Mouse (Mus musculus): ENCODE data around the gene Csmd2.
A peak's percentile ranks its signal among the peaks of the same experiment; 100 is the strongest.

Csmd2 gene

DNA sequence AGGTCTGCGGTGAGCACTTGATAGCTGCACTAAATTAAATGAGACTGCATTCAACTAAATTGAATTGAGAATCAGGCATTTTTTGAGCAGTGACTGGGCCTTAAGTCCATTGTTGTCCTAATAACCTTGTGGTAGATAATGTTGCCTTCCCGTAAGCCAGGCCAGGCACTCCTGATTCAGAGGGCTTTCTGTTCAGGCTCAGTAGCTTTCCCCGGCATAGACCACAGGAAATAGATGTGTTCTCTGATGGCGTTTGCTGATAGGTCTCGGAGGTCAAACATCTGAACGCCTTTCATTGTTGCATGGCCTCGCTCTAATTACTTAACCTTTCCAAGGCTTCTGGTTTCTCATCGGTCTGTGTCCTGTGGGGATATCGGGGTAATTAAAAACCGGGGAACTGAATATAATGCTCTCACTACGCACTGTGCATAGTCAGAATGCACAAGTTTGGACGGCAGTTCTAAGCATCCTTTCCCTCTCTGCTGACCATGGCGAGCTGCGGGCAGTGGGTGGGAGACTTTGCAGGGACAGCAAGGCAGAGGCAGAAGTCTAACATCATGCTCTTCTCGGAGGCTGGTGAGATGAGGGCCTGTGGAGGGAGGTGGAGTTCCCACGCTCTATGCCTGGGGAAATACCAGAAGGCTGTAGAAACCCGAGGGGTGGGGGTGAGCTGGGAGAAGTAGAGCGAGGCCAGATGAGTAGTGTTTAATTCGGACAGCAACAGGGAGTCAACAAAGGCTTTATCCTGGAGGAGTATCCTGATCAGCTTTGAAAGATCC lies 253.6 kb downstream of the Csmd2 start:
- DNase-seq (ENCODE audit: low spot score in 2 of 2): no peak

DNA sequence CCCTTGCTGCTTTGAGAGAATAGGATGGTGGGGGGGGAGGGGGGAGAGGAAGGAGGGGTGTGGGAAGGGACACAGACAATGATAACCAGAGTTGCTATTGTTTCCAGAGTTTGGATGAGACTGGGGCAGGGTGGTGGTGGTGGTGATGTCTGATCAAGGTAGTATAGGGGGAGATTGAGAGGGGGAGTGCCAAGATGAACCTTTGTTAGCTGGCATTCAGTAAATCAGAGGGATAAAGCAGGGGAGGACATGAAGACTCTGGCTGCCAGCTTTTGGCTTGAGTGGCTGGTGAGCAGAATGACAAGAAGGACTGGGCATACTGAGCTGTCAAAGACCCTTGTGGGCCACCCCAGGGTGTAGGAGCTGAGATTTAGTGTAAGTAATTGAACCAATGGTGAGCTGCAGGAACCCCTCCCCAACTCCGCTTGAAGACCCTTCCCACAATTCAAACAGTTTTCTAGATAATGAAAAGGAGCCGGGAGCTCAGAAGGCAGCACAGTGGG lies 254.2 kb downstream of the Csmd2 start:
- no peak for DNase-seq (ENCODE audit: low spot score in 2 of 2)

DNA sequence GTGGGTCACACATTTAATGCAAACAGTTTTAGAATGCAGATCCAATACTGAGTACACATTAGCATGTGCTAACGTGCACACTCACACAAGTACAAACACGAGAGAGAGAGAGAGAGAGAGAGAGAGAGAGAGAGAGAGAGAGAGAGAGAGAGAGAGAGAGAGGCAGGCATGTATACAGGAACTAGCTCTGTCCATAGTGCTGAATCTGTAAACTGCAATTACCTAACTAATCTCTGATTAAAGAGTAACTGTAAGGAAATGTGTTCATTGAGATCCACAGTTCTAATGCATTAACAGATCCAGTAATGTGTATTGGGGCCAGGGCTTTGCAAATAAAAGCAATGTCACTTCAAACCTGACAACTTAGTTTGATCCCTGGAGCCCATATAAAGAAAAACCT lies 257.5 kb downstream of the Csmd2 start:
- no peak for DNase-seq (ENCODE audit: low spot score in 2 of 2)

DNA sequence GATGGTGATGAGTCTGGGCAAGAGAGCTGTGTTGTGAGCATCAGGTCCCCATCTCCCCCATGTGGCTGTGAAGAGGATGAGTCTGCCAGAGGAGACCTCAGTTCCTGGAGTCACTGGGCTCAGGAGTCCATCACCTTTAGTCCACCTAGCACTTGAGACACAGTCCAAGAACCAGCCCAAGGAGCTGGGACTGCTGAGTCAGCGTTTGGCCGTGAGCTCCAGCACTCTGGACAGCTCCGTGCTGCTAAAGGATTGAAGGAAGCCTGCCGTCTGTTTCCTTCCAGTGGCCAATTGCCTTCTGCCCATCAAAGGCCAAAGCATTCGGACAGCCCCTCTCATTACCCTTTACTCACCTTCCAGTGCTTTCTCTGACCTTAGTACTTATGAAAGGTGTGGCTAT lies 261.0 kb downstream of the Csmd2 start:
- no peak for DNase-seq (ENCODE audit: low spot score in 2 of 2)

DNA sequence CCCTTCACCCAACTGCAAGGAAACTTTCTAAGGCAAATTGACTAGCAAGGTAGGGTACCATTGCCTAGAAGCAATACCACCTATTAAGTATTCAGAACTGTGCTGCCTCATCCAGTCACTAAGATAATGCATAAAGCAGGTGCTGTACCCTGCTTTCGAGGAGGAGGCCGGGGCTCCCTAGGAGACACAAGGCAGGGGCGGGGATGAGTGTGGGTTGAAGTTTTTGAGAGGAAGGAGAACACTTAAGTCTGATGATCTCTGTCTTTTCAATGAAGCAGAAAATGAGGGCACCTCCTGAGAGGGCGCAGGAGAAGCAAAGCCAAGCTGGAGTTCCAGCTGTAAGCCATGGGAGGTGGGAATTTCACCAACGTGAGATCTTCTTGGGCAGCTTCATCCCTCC lies 271.6 kb downstream of the Csmd2 start:
- DNase-seq (ENCODE audit: low spot score in 2 of 2): no peak

DNA sequence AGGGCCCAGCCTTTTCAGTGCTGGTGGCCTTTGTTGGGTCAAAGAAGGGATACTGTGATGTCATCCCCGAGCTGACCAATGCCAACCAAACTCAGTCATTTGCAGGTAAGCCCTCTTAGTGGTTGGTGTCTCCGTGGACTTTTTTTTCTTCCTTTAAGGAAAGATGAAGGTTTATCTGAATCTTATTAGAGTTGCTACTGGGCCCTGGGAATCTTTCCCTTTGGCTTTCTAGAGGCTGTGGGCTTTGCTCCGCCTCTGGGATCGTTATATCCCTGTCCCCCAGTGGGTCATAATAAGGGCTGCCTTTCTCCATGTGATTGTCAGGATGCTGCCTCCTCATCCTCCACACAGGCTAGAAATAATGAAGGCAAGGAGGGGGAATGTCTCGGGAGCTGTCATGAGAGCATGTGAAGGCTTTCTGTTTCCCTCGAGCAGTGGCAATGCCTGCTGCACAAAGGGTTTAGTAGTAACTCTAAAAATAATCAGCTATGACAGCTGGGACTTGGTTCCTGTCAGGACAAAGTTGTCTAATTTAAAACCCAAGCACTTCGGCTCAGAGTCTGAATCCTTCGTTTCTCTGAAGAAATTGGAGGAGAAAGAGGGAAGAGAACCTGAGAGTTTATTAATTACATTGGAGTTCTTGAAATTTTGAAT lies 273.4 kb downstream of the Csmd2 start, which contains the start of gene Hmgb4:
Gene Hmgb4 (minus strand): TSS at position 51 of the 654 bp plus-strand sequence.
- peak in 1 of 2 experiments; percentile 18 for DNase-seq (ENCODE audit: low spot score in 2 of 2)

DNA sequence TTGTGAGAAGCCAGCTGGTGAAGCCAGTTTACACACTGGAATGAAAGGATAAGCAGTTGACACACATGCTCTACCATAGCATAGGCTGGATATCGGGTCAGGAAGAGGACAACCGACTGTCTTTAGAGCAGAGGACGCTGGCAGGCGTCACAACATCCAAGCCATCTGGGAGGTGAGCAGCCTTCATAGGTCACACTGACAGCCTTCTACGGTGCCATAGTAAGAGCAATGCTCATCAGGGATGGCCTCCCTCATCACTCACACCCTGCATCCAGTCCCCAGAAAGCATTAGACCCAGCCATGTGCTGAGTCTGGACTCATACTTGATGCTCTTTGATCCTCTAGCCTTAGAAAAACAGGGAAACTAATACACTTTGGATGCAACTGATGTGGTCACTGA lies 276.8 kb downstream of the Csmd2 start:
- no peak for DNase-seq (ENCODE audit: low spot score in 2 of 2)

DNA sequence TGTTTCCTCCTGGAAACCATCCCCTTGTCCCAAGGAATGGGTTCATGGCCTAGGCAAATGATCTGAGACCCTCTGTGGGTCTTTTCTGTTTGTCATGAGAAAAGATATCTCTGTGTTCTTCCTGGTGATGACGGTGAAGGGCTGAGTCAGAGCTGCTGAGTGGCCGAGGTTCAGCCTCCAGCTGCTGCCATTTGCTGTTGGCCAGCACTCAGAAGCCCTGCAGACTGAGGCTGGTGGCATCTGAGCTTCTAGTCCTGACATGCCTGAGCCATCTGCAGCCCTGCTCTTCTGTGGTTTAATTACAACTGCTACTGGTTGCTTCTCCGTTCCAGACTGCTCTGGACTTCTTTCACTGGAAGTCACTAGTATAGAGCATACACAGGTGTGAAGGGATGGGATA lies 277.7 kb downstream of the Csmd2 start:
- no peak for DNase-seq (ENCODE audit: low spot score in 2 of 2)

DNA sequence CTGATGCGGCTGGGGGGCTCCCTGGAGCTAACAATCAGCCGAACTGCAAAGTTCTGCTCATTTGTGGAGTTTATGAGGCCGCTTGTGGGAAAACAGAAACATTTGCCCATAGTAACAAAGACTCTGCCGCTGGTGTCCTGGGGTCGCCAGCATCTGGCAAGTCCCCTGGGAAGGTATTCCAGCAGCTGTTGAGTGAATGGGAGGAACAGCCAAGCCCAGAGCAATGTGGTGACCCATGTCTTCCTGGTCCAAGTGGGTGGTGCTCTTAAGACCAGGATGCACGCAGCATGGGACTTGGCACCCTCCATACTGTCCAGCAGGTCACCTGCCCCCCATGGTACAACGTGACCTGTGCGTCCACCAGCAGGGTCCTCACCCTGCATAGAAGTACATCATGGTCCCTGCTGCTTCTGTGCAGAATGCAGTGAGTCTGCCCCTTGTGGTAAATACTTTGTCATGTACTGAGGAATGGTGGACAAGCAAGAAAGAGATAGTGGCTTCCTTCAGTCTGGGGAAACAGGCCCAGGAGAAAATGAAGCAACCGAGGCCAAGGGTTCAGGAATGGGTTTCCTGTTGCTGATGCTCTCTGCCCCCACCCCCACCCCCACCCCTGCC lies 281.7 kb downstream of the Csmd2 start:
- DNase-seq (ENCODE audit: low spot score in 2 of 2): no peak

DNA sequence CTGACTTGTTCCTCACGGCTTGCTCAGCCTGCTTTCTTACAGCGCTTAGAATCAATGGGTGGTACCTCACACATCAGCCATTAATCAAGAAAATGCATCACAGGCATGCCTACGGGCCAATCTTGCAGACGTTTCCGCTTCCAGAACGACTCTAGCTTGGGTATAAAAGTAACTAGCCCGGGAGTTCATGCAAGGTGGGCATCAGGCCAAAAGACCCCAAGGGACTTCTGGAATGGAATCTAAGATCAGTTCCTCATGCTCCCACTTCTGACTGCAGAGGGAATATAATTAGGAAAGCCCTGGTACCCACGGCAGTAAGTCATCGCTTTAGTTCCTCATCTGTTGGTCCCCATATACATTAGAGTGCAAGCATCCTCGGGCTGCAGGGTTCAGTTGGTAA lies 282.5 kb downstream of the Csmd2 start:
- DNase-seq (ENCODE audit: low spot score in 2 of 2): no peak

DNA sequence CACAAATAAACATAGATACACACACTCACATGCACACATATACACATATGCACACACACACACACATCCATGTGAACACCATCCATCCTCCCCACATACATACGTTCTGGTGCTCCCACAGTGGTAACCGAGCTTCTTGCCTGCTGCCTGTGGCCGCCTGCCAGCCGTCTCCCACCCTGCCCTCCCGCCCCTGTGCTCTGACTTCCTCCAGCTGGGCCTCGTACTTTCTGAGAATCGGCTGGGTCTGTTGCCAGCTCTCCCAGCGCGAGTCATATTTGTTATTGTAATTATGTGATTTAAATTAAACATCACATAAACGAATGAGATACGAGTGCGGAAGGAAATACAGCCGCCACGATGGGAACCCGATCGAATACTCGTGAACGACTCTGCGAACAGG lies 283.3 kb downstream of the Csmd2 start:
- DNase-seq (ENCODE audit: low spot score in 2 of 2): peak in 1 of 2 experiments; percentile 30

DNA sequence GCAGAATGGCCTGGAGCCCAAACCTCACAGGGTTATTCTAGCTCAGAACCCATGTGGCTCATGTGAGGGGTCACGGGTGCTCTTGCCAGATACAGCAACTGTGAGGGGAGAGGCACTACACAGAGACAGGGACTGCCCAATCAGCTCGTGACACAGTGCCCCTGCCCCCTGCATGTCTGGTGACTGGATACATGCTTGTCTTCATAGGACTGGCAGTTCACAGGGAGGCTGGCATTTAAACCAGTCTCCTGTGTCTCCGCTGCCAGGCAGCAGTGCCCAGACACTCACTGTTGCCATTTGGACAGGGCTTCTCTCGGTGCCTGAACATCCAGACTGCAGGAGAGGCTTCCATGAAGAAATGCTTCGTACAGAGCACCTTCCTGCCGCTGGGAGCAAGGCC lies 284.8 kb downstream of the Csmd2 start:
- DNase-seq (ENCODE audit: low spot score in 2 of 2): no peak

DNA sequence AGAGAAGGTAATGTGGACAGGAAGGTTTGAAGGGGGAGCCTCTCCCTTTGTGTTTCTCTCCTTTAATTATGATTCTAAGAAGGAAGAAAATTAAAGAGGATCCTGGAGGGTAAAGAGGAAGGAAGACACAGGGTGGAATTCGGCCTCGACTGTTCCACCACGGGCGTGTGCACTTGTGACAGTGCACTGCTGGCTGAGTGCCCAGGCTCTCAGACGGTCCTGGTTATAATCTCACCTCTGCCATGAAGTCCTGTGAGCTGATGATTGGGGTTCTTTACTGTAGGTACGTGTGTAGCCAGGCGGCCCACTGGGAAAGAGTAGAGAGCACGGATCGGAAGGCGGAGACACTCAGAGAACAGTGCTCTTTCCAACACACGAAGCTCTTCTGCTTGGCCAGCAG lies 285.5 kb downstream of the Csmd2 start:
- DNase-seq (ENCODE audit: low spot score in 2 of 2): no peak

DNA sequence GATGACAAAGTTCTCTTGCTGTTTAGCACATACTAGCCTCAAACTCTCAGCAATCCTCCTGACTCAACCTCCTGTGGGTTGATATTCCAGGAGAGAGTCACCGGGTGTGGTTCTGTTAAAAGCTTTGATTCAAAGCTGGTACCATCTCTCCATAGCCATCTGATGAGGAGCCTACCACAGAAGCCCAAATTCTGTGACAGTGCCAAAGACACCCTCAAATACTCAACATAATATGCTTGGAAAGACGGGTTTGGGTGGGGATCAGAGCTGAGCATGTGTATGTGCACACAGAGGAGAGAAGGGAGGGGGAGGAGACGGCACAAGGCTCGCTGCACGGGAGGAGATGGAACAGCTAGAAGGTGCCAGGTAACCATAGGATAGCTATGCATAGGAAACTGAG lies 287.5 kb downstream of the Csmd2 start:
- no peak for DNase-seq (ENCODE audit: low spot score in 2 of 2)

DNA sequence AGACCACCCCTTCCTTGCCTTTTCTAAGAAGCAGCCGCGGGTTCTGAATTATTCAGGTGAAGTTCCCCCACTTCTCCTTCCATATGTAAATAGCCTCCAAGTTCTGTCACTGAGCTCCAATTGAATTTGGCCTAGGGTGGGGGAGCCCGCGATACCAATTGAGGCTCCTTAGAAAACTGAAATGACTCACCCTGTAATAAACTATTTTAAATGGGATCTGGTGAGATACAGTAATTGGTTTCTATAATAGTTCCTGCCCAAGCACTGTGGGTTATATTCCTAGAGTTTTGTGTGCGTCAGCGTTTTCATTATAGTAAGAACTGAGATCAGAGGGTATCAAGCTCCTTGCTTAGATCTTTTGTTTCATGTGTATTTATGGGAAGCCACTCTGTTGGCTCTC lies 287.9 kb downstream of the Csmd2 start:
- no peak for DNase-seq (ENCODE audit: low spot score in 2 of 2)

DNA sequence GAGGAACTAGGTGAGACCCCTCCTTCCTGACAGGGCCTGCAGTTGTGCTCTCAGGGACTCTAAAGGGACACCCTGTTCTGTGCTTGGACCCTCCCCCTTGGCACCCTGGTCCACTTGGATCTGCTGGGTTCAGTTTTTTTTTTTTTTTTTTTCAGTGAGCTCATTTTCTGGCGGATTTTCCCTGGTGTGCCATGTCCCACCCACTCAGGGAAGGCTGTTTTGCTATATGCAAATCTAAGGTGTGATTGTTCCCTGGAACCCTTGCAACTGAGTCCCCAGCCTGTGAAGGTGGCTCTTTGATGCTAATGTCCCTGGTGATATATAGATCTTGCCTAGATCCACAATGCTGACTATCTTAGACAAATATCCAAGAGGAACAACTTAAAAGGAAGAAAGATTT lies 297.4 kb downstream of the Csmd2 start:
- DNase-seq (ENCODE audit: low spot score in 2 of 2): peak in 1 of 2 experiments; percentile 25

DNA sequence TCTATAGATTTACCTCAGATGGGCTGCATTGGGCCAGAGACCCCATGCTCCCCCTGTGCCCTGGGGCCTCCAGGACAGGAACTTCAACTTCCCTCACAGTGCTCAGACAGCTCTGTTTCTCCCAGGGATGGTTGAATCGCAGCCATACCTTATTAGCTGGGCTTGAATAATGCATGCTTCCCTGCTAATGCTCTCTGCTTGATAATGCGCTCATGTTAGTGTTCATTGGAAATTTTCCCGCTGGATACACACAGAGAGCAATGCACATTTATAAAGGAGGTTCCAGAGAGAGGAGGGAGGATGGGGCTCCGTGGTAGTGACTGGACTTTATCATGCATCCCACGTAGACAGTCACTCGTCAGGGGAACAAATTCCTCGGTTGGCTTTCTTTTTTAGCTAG lies 300.4 kb downstream of the Csmd2 start:
- DNase-seq (ENCODE audit: low spot score in 2 of 2): no peak

DNA sequence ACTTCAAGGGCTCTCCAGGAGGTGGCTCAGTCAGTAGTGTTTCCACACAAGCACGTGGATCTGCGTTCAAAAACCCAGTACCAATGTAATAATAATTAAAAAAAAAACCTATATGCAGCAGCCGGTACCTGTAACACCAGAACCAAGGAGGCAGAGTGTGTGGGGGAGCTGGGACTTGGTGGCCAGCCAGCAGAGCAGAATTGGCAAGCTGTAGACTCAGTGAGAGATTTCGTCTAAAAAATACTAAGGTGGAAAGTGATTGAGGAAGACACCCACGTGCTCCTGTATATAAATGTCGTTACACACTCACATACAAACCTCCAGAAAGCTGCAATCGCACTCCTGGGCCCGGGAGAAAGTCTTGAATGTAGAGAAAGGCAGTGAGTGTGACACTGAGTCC lies 316.4 kb downstream of the Csmd2 start:
- DNase-seq (ENCODE audit: low spot score in 2 of 2): peak in 1 of 2 experiments; percentile 26

DNA sequence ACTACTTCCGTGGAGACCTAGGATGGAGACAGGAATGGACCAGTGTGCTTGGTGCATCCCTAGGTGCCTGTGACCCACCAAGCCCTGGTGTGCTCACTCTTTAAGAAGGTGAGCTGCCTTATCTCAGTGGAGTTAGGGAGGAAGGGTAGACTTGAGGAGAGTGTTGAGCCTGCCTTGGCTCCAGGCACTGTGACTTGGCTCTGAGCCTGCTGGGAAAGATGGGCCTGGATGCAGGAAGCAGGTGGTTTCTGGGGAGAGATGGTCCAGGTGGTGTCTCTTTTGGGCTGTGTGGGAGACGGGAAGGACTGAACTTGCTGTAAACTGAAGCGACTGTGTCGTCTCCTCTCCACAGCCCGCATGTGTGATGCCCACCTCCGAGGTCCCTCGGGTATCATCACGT lies 318.4 kb downstream of the Csmd2 start:
- DNase-seq (ENCODE audit: low spot score in 2 of 2): no peak

DNA sequence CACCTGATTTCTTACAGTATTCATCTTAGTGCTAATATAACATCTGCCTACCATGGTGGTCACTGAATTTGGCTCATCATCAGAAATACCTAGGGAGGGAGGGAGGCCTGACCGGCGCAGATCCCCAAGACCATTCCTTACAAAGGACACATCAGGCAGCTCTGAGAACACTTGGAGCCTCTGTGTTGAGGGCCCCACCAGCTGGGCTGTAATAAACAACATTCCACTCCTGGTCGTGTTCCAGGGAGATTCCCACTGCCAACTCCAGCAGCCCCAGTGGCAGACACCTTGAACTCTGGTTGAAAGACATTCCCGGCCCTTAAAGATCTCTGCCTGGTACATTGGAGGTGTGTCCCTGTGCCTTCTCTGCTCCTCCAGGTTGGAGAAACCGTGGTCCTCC lies 327.7 kb downstream of the Csmd2 start:
- DNase-seq (ENCODE audit: low spot score in 2 of 2): no peak

DNA sequence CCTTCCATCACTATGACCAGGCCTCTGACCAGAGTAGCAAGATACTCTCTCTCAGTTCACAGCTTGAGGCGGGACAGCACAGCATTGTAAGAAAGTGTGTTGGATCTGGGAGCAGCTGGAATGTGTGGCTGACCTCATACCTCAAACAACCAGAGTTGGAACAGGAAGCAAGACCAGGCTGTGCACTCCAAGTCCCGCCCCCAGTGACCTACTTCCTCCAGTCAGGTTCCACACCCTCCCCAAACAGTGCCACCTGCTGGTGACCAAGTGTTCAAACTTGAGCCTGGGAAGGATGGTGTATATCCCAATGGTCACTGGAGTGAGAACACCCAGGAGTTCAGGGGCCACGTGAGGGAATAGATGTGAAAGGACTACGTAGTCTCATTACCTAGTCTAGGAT lies 330.3 kb downstream of the Csmd2 start:
- no peak for DNase-seq (ENCODE audit: low spot score in 2 of 2)

DNA sequence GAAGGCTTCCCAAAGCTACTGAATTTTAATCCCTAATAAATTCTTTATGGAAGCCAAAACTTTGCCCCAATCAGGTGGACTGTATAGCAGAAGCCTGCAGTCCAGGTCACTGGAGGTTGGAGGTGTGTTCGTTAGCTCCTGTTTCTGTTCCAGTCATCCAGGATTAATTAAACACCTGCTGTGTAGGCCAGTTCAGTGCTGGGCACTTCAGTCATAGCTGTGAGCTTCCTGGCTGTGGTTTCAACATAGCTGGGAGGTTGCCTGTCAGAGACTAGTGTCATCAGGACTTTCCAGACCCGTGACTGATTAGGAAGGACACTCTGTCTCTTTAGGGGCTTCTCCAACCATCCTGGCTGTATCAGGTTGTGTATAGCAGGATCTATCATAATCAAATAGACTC lies 337.9 kb downstream of the Csmd2 start:
- DNase-seq (ENCODE audit: low spot score in 2 of 2): no peak

DNA sequence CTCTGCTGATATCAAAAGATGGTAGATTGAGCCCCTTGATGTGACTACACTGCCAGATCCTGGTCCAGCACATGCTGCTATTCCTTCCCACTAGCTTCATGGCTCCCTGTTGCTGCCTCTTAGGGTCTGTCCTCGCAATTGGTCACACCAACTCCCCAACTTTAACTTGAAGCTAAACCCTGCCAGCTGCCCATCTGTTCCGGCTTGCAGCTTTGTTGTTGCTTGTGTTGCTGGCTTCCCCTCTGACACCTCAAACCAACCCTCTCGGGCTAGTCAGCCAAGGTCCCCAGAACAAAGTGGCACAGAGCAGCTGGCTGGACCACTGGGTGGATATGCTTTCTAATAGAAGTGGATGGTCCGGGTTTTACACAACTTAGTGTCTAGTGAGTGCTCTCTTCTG lies 339.1 kb downstream of the Csmd2 start:
- DNase-seq (ENCODE audit: low spot score in 2 of 2): no peak
